Mouse (Mus musculus): ENCODE data around the gene Cdk12.

DNA sequence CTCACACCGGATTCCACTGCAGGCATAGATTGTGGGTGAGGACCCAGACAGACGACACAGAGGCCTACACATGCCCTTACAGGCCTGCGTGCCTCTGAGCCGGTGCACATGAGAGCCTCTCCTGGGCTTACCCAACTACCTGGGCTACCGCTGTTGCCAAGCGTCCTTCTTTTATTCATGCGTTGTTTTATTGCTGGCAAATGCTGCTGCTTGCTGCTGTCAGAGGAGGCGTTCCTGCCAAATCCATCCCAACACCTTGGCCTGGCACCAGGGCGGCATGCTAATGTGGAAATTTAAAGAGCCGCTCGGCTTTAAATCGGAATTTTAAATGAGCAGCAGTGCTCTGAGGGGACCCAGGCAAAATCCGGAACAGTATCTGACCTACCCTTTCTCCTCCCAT is 87.0 kb downstream of the Cdk12 start:
- no peak for TF ChIP-seq CTCF (IDR thresholded peaks at IDR 0.05; ENCODE audit: extremely low read depth, insufficient read depth, low read length)
- TF ChIP-seq POLR2A (IDR thresholded peaks at IDR 0.05; ENCODE audit: extremely low read depth, insufficient read depth, low read length): no peak

All from cortical plate, adult 2 months (tissue).